In the genomic region with DNA sequence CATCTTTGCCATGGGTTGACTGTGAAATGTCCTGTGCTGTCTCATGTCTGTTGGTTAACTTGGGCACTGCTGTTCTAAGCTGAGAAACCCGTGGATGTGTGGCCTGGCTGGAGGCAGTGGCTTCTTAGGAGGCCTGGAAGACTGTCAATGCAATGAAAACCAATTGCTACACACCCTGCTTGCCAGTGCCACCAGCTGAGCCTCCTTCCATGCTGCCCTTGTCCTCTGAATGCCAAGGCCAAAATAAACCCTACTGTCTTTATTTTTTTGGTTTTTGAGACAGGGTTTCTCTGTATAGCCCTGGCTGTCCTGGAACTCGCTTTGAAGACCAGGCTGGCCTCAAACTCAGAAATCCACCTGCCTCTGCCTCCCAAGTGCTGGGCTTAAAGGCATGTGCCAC, we compare ENCODE assay signal across 21 mouse cellular contexts. TPM values are rescaled to one million over a fixed set of nuclear protein-coding genes. Genes with fewer than 3 reads are reported as not detected.
"Had no signal": no experiment of that assay in that cellular context is flagged by ENCODE, and none has a peak within 500 bp of the region (broad histone marks: within the 10 kb centered on the region; RNA-seq: fewer than 3 reads in every experiment).

No protein-coding gene starts in this region.

- H3K27ac ChIP-seq: midbrain, embryonic 10.5 days; midbrain, embryonic 12.5 days; neural tube, embryonic 13.5 days; neural tube, embryonic 15.5 days; stomach, embryonic 15.5 days; stomach, postnatal 0 days had no signal

- H3K4me3 ChIP-seq: midbrain, embryonic 10.5 days; midbrain, embryonic 12.5 days; myocyte; neural tube, embryonic 13.5 days; neural tube, embryonic 15.5 days; stomach, embryonic 15.5 days had no signal

- H3K27me3 ChIP-seq: midbrain, embryonic 12.5 days; neural tube, embryonic 13.5 days; neural tube, embryonic 15.5 days; stomach, embryonic 15.5 days had no signal

- H3K4me1 ChIP-seq: midbrain, embryonic 10.5 days; midbrain, embryonic 12.5 days; neural tube, embryonic 13.5 days; neural tube, embryonic 15.5 days; stomach, embryonic 15.5 days had no signal

- DNase-seq: lung, adult 18-20 months; lung, embryonic 14.5 days; lung, postnatal 10 days; lung, postnatal 4 days; midbrain, embryonic 14.5 days; retina, postnatal 1 day; right cerebral cortex, adult 18-20 months; right cerebral cortex, postnatal 14 days; thymus, adult 2 months; thymus, postnatal 25 days; thymus, postnatal 4 days had no signal

- H3K9ac ChIP-seq: lung, embryonic 14.5 days; midbrain, embryonic 12.5 days; neural tube, embryonic 13.5 days; neural tube, embryonic 15.5 days; stomach, embryonic 15.5 days had no signal

- ATAC-seq: midbrain, embryonic 16.5 days had no signal

- H3K4me2 ChIP-seq: lung, embryonic 14.5 days; midbrain, embryonic 12.5 days; neural tube, embryonic 13.5 days; neural tube, embryonic 15.5 days; stomach, embryonic 15.5 days had no signal

- H3K9me3 ChIP-seq: midbrain, embryonic 10.5 days; midbrain, embryonic 12.5 days; neural tube, embryonic 13.5 days; neural tube, embryonic 15.5 days; stomach, embryonic 15.5 days had no signal

RNA-seq across cellular contexts. Expression of gene Ror2, which starts 44.3 kb away (rescaled TPM):
- total RNA-seq: megakaryocyte, adult 5-6 weeks; megakaryocyte-erythroid progenitor cell, adult 5-6 weeks had no signal
